Mouse (Mus musculus): Measurements from ENCODE around the gene Arpc3. TPM values are rescaled to one million over a fixed set of nuclear protein-coding genes. Genes with fewer than 3 reads are reported as not detected.

The Arpc3 gene
- polyA plus RNA-seq (2012): 52.9 and 66.4 TPM in 2 replicates

GRCm38 (mm10) chr5:122391786-122392180 is at the start of gene Arpc3:
Gene Arpc3 (plus strand): TSS chr5:122391878.

GRCm38 (mm10) chr5:122353807-122354491 is 37.7 kb upstream of the Arpc3 start, which contains the start of the genes Rad9b and Vps29:
Gene Rad9b (minus strand): TSS chr5:122354233.
Gene Vps29 (plus strand): TSS chr5:122354369.

GRCm38 (mm10) chr5:122371591-122372191 is 20.0 kb upstream of the Arpc3 start, which contains the start of gene Gpn3:
Gene Gpn3 (plus strand): TSS chr5:122371876.

GRCm38 (mm10) chr5:122372192-122372769 is 19.4 kb upstream of the Arpc3 start, which contains the start of gene Fam216a:
Gene Fam216a (minus strand): TSS chr5:122372364.

GRCm38 (mm10) chr5:122421271-122422068 is 29.8 kb downstream of the Arpc3 start, which contains the start of gene Anapc7:
Gene Anapc7 (plus strand): TSS chr5:122421693.

Other genes with a start within 250 kb of the Arpc3 start
- 114 and 165 TPM in 2 replicates for gene Ppp1cc, start 233.6 kb upstream of the Arpc3 start, polyA plus RNA-seq (2012)
- 33.1 and 50.8 TPM in 2 replicates for gene Hvcn1, start 185.1 kb upstream of the Arpc3 start, polyA plus RNA-seq (2012)
- gene Tctn1, start 127.4 kb upstream of the Arpc3 start, polyA plus RNA-seq (2012): 9.7 and 12.0 TPM in 2 replicates
- gene Pptc7, start 107.5 kb upstream of the Arpc3 start, polyA plus RNA-seq (2012): 9.4 and 11.1 TPM in 2 replicates
- 0.61 and 1.3 TPM in 2 replicates for gene Rad9b, start 37.6 kb upstream of the Arpc3 start, polyA plus RNA-seq (2012)
- gene Vps29, start 37.5 kb upstream of the Arpc3 start, polyA plus RNA-seq (2012): 8.8 and 10.1 TPM in 2 replicates
- gene Gpn3, start 20.0 kb upstream of the Arpc3 start, polyA plus RNA-seq (2012): 37.5 and 39.2 TPM in 2 replicates
- gene Fam216a, start 19.5 kb upstream of the Arpc3 start, polyA plus RNA-seq (2012): 45.8 and 47.2 TPM in 2 replicates
- gene Anapc7, start 29.8 kb downstream of the Arpc3 start, polyA plus RNA-seq (2012): 16.9 and 25.5 TPM in 2 replicates
- 41.9 and 48.4 TPM in 2 replicates for gene Atp2a2, start 110.3 kb downstream of the Arpc3 start, polyA plus RNA-seq (2012)
- gene Ift81, start 222.6 kb downstream of the Arpc3 start, polyA plus RNA-seq (2012): 0.84 and 1.2 TPM in 2 replicates